Mouse (Mus musculus) liver, adult (tissue): ENCODE data around the gene Ptpn3.

Experiments used
- GATA4 ChIP-seq: IDR thresholded peaks from 2 replicates; pipeline ENCODE4 v1.6.1; 2014; ENCODE audit warnings: mild to moderate bottlenecking, low read length; ENCODE audit not compliant: insufficient replicate concordance

The Ptpn3 gene

DNA sequence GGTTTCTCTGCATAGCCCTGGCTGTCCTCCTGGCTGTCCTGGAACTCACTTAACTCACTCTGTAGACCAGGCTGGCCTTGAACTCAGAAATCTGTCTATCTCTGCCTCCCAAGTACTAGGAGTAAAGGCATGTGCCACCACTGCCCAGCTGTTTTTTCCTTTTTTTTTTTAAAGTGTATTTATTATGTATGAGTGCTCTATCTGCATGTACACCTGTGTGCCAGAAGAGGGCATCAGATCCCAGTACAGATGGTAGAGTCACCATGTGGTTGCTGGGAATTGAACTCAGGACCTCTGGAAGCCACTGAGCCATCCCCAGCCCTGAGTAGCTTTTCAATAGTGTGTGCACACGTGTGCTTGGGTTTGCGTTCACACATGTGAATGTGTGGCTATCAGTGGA, 76.9 kb downstream of the Ptpn3 start:
- TF ChIP-seq GATA4, result no peak

DNA sequence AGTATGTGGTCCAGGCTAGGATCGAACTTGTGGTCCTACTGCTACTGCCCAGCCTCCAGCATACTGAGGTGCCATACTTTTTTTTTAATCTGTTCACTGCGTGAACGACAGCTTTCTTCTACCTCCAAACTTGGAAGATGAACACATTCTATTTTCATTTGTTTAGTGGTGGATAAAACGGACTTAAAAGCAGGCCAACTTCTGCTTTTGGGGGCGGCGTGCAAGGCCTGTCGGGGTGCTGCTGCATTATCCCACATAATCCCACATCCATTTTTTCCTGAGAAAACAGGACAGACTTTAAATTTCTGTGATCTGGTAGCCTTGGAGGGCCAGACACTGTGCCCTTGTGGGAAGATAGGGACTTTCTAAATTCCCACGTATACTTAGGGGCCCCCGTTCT, 83.9 kb downstream of the Ptpn3 start:
- TF ChIP-seq GATA4, result no peak

DNA sequence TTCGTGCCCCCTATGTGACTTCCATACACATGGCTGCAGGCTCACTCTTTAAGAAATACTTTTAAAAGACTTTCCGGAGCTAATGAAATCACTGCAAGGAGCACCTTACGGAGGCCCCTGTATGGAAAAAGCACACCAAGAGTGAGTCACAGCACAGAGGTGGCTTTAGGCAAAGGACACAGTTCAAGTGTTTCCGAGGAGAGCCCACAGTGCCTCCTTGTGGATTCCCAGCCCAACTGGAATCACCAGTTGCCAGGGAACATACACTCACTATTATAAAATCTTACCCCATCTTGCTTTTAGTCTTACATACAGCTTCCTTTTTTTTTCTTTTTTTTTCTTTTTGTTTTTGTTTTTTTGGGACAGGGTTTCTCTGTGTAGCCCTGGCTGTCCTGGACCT, 85.1 kb downstream of the Ptpn3 start:
- no peak for TF ChIP-seq GATA4

DNA sequence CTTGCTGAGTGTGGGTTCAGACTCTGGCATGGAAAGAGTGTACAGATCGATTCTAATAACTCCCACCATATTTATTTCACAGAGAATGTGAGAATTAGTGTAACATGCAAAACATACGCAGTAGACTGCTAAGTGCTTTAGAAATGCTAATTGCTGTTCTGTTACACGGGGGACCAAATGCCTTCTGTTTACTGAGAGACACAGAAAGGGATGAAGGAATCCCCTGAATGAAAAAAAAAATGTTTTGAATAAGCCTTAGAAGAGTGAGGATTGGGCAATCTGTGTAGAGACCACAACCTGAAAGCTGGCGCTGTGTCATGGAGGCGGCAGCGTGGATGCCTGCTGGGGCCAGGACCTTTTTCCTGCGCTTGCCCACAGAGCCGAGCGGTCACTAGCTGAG, 86.8 kb downstream of the Ptpn3 start:
- TF ChIP-seq GATA4, result no peak

DNA sequence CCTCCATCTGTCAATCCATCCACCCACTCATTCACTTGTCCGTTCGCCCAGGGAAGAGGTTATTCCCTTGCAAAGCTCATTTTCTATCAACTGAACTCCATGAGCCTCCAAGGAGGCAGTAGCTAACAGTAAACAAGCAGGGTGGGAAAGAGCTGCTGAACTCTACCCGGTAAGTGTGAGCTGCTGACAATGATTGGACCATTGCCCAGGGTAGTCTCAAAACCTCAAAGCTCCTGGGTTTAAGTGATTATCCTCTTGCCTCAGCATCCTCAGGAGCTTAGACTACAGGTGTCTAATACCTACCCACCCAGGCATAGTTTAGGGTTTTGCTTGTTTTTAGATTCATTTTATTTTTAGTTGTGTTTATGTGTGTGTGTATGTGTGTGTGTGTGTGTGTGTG, 87.5 kb downstream of the Ptpn3 start:
- no peak for TF ChIP-seq GATA4

DNA sequence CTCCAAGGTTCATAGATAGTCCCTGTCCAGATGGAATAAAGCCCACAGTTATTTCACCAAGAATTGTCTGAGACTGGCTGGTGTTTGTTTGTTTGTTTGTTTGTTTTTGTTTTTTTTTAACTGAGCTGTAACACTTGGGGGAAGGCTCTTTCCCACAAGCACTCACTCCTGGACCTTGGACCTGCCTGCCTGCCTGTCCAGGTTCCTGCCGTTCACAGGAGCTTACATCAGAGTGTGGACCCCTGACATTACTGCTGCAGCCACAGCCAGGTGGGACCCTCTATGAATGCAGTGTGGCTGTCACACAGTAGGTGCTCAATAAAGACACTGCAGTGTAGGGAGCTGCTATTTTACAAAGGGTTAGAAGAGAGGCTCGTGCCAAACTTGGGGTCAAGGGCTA, 89.9 kb downstream of the Ptpn3 start:
- no peak for TF ChIP-seq GATA4

DNA sequence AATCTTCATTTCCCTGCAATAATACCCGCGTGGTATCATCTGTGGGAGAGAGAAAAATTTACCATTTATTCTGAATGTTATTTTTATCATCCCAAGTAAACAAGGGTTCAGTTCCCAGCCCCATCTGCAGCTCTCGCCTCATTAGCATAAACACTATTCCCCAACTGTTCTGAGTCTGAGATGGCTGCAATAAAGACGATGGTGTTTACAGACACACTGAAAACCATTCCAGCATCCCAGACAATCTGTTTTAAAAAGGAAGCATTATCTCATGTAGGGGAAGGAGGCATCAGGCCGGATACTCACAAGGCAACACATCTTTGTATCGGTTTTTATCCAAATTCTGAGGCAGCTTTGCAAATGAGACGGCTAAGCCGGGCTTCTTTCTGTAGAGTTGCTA, 95.7 kb downstream of the Ptpn3 start:
- TF ChIP-seq GATA4, result no peak

DNA sequence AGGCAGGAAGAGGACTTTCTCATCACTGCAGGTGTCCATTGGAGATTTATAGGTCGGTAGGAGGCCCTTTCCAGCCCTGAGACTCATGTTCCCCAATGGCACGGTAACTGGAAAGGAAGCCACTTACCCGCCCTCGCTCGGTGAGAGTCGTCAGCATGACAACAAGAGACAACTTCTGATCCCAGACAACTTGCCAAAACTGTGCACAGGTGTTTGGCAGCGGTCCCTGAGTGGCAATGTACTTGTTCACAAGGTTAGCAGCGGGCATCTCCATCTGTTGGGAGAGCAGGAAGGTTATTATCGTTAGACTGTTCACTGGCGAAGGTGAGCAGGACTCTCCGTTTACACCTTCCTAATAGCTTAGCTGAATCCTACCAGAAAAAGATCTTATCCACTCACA, 96.9 kb downstream of the Ptpn3 start:
- no peak for TF ChIP-seq GATA4

DNA sequence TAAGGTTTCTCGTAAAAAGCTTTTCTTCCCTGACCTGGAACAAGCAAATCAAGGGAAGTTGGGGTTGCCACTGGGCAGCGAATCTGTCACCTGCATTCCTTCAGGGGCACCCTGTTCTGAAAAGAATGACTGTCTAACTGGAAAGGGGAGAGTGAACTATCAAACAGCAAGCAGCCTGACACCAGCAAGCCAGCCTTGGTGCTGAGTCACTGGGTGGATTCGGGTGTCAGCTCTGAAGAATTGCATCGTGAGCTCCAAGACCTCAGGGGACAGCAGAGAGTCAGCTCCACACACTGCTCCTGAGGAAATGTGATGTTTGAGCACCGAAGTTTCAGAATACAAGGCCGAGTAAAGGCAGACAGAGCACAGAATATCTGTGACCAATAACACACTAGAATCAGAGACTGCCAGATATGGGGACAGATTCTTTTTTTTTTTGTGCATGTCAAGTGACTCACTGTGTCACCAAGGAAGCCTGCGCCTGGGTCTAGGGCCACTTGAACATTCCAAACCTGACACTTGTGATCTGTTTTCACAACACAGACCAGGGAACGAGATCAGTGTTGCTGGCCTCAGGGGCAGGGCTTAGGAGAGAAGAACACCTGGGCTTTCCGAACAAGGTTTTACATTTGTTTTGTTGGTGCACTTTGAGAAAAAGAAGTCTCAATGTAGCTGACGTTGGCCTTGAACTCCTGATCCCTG, 98.8 kb downstream of the Ptpn3 start:
- TF ChIP-seq GATA4, result no peak

DNA sequence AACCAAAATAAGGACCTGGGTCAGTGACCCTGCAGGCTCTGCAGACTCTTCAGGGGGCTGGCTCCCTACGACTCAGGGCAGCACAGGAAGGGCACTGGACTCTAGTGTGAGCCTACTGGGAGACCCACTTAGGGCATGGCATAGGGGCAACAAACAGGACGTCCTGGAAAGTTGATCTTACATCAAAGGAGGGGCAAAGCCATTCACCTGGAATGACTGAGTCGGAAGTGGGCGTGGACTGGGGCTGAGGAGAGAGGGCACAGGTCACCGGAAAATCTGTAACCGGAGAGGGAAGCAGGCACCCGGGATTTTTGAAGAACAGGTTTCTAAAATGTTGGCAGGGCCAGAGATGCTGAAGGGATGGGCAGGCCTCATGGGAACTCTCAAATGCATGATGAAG, 99.5 kb downstream of the Ptpn3 start:
- no peak for TF ChIP-seq GATA4

DNA sequence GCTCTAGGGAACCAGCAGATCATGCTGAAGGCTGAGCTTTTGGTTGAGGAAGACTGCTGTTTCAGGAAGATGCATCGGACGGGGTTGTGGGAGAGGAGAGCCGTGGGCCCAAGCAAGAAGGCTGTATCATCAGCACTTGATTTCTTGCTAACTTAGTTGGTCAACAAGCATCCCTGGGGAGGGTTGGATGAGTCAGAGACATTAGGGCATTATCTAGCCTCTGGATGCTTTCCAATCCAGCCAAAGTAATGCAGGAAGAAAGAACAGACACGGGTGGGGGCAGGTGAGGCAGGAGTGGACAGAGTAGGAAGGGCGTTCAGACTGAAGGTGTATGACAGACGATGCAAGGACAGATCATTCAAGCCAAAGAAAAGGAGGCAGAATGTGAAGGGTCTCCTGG, 101.0 kb downstream of the Ptpn3 start:
- TF ChIP-seq GATA4, result no peak

DNA sequence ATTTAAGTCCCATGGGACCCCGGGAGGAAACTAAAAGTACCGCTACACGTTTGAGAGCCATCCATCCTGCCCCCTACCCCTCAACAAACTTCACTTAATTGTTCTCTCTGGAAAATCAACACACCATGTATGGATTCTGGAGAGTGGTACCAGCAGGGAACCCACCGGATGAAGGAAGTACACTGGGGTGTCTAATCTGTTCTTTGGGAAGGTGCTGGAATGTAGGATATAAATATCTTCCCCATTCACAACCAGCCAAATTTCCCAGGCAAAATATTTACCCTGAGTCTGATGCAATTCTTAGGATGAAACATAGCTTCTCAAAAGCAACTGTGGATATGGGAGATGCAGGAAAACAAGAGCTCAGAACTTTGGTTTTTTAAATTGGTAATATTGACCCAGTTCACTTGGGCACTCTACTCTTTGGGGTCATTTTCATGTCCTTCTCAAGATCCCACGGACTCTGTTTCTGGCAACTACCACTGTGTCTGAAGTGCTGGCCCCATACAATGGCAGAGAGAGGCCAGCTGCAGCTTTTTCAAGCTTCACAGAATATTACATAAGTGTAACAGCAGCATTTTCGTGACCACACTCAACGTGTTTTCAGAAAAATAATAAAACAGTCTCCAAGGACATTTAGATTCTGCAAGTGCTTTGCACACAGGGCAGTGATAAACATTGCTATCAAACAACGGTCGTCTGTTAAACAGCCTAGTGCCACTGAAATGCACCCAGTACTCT, 109.9 kb downstream of the Ptpn3 start:
- TF ChIP-seq GATA4, result no peak

DNA sequence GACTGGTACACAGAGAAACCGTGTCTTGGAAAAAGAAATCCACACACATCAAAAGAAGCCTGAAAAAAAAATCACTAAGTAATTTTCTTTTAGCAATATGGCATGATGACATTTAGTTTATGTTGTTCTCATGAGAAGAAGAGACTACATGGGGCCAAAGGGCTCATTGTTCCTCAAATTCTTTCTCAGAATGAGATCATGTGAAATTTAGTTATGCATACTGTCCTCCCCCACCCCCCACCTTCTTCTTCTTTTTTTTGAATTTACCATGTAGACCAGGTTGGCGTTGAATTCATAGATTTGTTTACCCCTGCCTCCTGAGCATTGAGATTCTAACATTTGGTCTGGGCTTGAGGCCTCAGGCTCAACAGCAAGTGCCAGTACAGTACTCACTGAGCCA, 111.8 kb downstream of the Ptpn3 start:
- TF ChIP-seq GATA4, result no peak

DNA sequence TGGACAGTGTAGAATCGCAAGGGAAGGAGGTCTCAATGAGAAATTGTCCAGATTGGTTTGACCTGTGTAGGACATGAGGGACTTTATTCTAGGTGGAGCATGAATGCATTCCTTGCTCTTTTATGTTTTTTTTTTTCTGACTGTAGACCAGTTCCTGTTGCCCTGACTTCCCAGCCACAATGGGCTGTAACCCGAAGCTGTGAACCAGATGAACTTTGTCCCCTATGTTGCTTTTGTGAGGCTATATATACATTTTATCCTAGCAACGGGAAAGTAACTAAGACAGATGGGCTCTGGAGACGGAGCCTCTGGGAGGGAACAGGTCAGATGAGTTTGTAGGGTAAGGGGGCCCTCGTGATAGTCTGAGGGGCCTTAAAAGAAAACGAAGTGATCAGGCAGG, 115.6 kb downstream of the Ptpn3 start:
- no peak for TF ChIP-seq GATA4

DNA sequence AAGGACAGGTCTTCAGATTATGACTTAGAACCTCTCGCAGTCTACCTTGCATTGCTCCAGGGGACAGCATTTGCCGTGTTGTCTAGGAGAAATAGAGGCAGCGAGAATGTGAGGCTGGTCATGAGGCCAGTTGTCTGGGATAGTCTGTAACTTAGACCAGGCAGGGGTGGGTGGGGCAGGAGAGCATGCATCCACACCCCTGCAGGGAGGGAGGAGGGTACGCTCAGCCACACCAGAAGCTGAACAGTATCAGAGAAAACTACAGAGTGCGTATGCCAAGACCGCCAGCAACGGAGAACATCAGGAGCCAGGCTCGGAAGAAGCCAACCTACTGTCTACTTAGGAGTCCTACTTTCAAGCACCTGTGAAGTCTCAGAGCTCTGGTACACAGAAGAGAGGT, 116.2 kb downstream of the Ptpn3 start:
- TF ChIP-seq GATA4, result no peak

DNA sequence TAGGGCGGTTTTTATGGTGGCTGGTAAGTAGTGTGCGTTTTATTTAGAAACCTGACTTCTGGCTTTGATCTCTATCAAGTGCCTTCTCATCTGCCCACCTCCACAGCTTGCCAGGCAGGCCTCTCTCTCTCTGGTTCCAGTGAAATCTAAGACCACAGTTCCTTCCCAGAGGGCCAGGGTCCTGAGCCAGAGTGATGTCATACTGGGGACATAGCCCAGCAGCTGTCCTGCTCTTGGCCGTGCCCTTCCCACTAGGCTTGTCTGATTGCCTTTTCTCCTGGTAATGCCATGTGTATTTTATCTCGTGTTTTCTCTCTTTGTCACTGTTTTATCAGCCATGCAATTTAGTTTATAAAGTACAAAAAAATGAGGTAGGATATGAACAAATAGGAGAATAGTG, 118.1 kb downstream of the Ptpn3 start:
- TF ChIP-seq GATA4, result no peak

DNA sequence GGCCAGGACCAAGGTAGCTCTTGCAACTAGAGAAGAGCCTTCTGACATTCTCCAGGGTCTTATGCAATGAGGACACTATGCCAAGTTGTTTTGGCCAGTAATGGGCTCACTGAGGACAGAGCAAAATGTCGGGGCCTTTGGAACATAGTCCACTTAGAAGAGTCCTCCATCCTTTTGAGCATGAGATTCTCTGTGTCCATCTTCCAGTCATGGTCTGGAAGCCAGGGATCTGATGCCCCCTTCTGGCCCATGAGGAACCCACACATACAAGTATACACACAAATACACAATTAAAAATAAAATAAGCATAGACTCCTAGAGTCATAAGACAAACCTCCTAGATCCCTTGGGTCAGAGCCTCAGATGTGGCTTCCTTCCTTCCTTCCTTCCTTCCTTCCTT, 120.1 kb downstream of the Ptpn3 start:
- TF ChIP-seq GATA4, result no peak
